Mouse (Mus musculus): ENCODE measurements at regions not wholly inside any gene's neighbourhood (a gene's known extent, or its start where the extent isn't known, plus 50 kb on each side); places are given as distances from the start of the nearest gene placed in this dataset.

- WGBS (ENCODE audit: insufficient replicate concordance), result 59% methylated on average over 1 of the region's 1 CpGs
- Histone ChIP-seq H3K4me1 (ENCODE audit: control insufficient read depth, low read depth, low read length) (no peaks in the 10 kb centered on the region), H3K27me3 (ENCODE audit: control insufficient read depth, insufficient read depth, low read depth, low read length) (no peaks in the 10 kb centered on the region), H3K9me3 (replicated peaks; ENCODE audit: control insufficient read depth, low read length) (no peaks in the 10 kb centered on the region), H3K4me3 (ENCODE audit: low read depth, low read length) (no peak overlapping the region), H3K4me2 (ENCODE audit: low read depth, low read length) (no peak overlapping the region), H3K9ac (ENCODE audit: low read depth, low read length) (no peak overlapping the region), H3K36me3 (ENCODE audit: control insufficient read depth, insufficient read depth) (no peaks in the 10 kb centered on the region), H3K27ac (ENCODE audit: low read length) (no peak overlapping the region)
- no peak for ATAC-seq (ENCODE audit: low read depth)
These were observed 137.8 kb downstream of the Unc5cl start for GRCm38 (mm10) chr17:48592457-48592856.

GRCm38 (mm10) chr17:48595418-48595963, 140.8 kb downstream of the Unc5cl start:
- Histone ChIP-seq H3K27ac (ENCODE audit: low read length) (no peak overlapping the region), H3K36me3 (ENCODE audit: control insufficient read depth, insufficient read depth) (no peaks in the 10 kb centered on the region), H3K9ac (ENCODE audit: low read depth, low read length) (no peak overlapping the region), H3K4me3 (ENCODE audit: low read depth, low read length) (no peak overlapping the region), H3K4me1 (ENCODE audit: control insufficient read depth, low read depth, low read length) (no peaks in the 10 kb centered on the region), H3K4me2 (ENCODE audit: low read depth, low read length) (no peak overlapping the region), H3K9me3 (replicated peaks; ENCODE audit: control insufficient read depth, low read length) (no peaks in the 10 kb centered on the region), H3K27me3 (ENCODE audit: control insufficient read depth, insufficient read depth, low read depth, low read length) (no peaks in the 10 kb centered on the region)
- WGBS (ENCODE audit: insufficient replicate concordance), result 47% methylated on average over 10 of the region's 10 CpGs
- ATAC-seq (ENCODE audit: low read depth), result no peak

GRCm38 (mm10) chr17:48596406-48596805, 141.7 kb downstream of the Unc5cl start:
- no peak for ATAC-seq (ENCODE audit: low read depth)
- no peak overlapping the region for H3K4me2 ChIP-seq (ENCODE audit: low read depth, low read length)
- H3K27ac ChIP-seq (ENCODE audit: low read length), result no peak overlapping the region
- no peak overlapping the region for H3K4me3 ChIP-seq (ENCODE audit: low read depth, low read length)
- no peaks in the 10 kb centered on the region for H3K4me1 ChIP-seq (ENCODE audit: control insufficient read depth, low read depth, low read length)
- 71% methylated on average over 3 of the region's 3 CpGs for WGBS (ENCODE audit: insufficient replicate concordance)
- H3K9ac ChIP-seq (ENCODE audit: low read depth, low read length), result no peak overlapping the region
- no peaks in the 10 kb centered on the region for H3K9me3 ChIP-seq (replicated peaks; ENCODE audit: control insufficient read depth, low read length)
- H3K27me3 ChIP-seq (ENCODE audit: control insufficient read depth, insufficient read depth, low read depth, low read length), result no peaks in the 10 kb centered on the region
- H3K36me3 ChIP-seq (ENCODE audit: control insufficient read depth, insufficient read depth), result no peaks in the 10 kb centered on the region

DNA sequence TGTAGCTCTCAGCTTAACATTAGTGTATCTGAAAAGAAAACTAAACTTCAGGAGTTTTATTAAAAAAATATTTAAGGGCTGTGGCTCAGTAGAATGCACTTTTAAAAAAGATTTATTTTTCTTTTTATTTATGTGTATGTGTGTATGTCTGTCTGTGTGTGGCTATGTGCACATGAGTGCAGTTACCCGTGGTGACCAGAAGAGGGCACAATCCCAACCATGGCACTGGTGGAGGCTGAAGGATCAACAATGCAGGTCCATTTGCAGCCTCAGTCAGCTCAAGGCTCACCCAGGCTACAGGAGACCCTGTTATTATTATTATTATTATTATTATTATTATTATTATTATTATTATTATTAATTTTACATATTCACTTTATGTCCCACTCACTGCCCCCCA, 142.6 kb downstream of the Unc5cl start:
- no peaks in the 10 kb centered on the region for H3K27me3 ChIP-seq (ENCODE audit: control insufficient read depth, insufficient read depth, low read depth, low read length)
- no peak overlapping the region for H3K27ac ChIP-seq (ENCODE audit: low read length)
- H3K4me2 ChIP-seq (ENCODE audit: low read depth, low read length), result no peak overlapping the region
- H3K9me3 ChIP-seq (replicated peaks; ENCODE audit: control insufficient read depth, low read length), result no peaks in the 10 kb centered on the region
- WGBS (ENCODE audit: insufficient replicate concordance), result 68% methylated on average over 1 of the region's 1 CpGs
- H3K4me3 ChIP-seq (ENCODE audit: low read depth, low read length), result no peak overlapping the region
- H3K4me1 ChIP-seq (ENCODE audit: control insufficient read depth, low read depth, low read length), result no peaks in the 10 kb centered on the region
- no peaks in the 10 kb centered on the region for H3K36me3 ChIP-seq (ENCODE audit: control insufficient read depth, insufficient read depth)
- ATAC-seq (ENCODE audit: low read depth), result no peak
- H3K9ac ChIP-seq (ENCODE audit: low read depth, low read length), result no peak overlapping the region

DNA sequence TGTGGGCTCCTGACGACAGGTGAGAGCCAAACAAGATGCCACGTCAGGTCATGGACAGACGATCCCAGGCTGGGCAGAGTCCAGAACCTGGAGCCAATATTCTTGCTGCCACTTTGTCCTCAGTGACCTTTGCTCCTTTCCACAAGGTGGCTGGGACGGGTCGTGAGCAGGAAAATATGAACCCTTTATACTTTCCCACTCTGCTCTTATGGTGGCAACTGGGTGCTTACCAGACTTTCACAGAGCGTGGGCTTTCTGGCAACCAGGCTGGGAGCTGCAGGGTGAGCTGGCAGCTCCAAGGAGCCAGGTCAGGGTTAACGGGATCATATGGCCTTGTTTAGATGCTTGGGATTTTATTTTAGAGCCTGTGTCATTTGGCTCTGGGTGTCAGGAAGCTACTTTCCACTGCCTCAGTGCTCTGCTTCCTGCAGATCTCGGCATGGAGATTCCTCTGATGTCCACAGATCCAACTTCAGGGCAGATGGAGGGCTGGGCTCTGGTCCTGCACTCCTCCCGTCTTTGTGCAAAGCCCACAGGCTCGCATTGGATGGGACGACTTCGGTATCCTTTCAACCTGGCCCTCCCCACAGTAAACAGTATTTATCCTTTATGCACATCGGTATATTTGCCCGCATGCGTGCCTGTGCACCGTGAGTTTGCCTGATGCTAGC, 143.9 kb downstream of the Unc5cl start:
- no peaks in the 10 kb centered on the region for H3K27me3 ChIP-seq (ENCODE audit: control insufficient read depth, insufficient read depth, low read depth, low read length)
- no peaks in the 10 kb centered on the region for H3K4me1 ChIP-seq (ENCODE audit: control insufficient read depth, low read depth, low read length)
- no peak overlapping the region for H3K4me2 ChIP-seq (ENCODE audit: low read depth, low read length)
- H3K27ac ChIP-seq (ENCODE audit: low read length), result no peak overlapping the region
- ATAC-seq (ENCODE audit: low read depth), result no peak
- 66% methylated on average over 16 of the region's 16 CpGs for WGBS (ENCODE audit: insufficient replicate concordance)
- H3K4me3 ChIP-seq (ENCODE audit: low read depth, low read length), result no peak overlapping the region
- no peaks in the 10 kb centered on the region for H3K9me3 ChIP-seq (replicated peaks; ENCODE audit: control insufficient read depth, low read length)
- H3K9ac ChIP-seq (ENCODE audit: low read depth, low read length), result no peak overlapping the region
- H3K36me3 ChIP-seq (ENCODE audit: control insufficient read depth, insufficient read depth), result no peaks in the 10 kb centered on the region

DNA sequence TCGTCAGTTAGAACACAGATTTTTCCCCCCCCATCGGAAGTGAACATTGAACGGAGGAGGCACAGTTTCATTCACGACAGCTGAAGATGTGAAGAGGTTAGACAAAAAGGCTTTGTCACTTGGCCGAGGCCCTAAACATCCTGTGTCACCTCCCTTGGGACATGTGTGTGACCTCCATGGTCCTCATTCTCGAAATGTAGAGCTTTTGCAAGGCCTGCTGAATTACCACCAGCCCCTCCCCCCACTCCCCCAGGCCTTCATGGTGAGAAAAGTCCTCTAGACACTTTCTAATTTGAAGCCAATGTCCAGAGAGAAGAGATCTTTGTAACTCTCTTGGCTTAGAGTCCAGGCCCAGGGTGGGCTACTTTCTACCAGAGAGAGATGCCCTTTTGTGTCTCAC, 145.5 kb downstream of the Unc5cl start:
- no peaks in the 10 kb centered on the region for H3K9me3 ChIP-seq (replicated peaks; ENCODE audit: control insufficient read depth, low read length)
- H3K4me3 ChIP-seq (ENCODE audit: low read depth, low read length), result no peak overlapping the region
- no peaks in the 10 kb centered on the region for H3K27me3 ChIP-seq (ENCODE audit: control insufficient read depth, insufficient read depth, low read depth, low read length)
- H3K36me3 ChIP-seq (ENCODE audit: control insufficient read depth, insufficient read depth), result no peaks in the 10 kb centered on the region
- no peak overlapping the region for H3K27ac ChIP-seq (ENCODE audit: low read length)
- H3K4me2 ChIP-seq (ENCODE audit: low read depth, low read length), result no peak overlapping the region
- no peak overlapping the region for H3K9ac ChIP-seq (ENCODE audit: low read depth, low read length)
- 52% methylated on average over 6 of the region's 6 CpGs for WGBS (ENCODE audit: insufficient replicate concordance)
- H3K4me1 ChIP-seq (ENCODE audit: control insufficient read depth, low read depth, low read length), result no peaks in the 10 kb centered on the region
- ATAC-seq (ENCODE audit: low read depth), result no peak

DNA sequence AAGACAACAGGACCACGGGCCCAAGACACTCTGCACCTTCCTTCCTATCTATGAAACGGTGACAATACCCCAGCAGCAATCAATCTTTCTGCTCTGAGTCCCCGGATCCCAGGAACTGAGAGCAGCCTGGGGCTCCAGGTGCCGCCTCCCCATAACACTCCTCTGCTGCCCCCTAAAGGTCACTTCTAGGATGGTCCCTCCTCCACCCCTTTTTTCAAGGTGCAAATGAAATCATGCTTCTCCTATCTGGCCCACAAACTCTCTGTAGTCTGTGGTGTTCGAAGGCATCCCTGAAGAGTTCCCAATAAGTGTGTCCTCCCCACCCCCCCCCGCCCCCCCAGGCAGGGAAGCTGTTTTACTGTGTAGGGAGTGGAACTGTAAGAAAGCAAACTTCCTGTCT, 147.9 kb downstream of the Unc5cl start:
- WGBS (ENCODE audit: insufficient replicate concordance), result under 1% methylated on average over 6 of the region's 6 CpGs
- H3K4me3 ChIP-seq (ENCODE audit: low read depth, low read length), result no peak overlapping the region
- H3K36me3 ChIP-seq (ENCODE audit: control insufficient read depth, insufficient read depth), result no peaks in the 10 kb centered on the region
- H3K27me3 ChIP-seq (ENCODE audit: control insufficient read depth, insufficient read depth, low read depth, low read length), result no peaks in the 10 kb centered on the region
- H3K9me3 ChIP-seq (replicated peaks; ENCODE audit: control insufficient read depth, low read length), result no peaks in the 10 kb centered on the region
- no peak for ATAC-seq (ENCODE audit: low read depth)
- H3K27ac ChIP-seq (ENCODE audit: low read length), result no peak overlapping the region
- H3K4me1 ChIP-seq (ENCODE audit: control insufficient read depth, low read depth, low read length), result no peaks in the 10 kb centered on the region
- H3K9ac ChIP-seq (ENCODE audit: low read depth, low read length), result no peak overlapping the region
- no peak overlapping the region for H3K4me2 ChIP-seq (ENCODE audit: low read depth, low read length)

- Histone ChIP-seq H3K9me3 (replicated peaks; ENCODE audit: control insufficient read depth, low read length) (no peaks in the 10 kb centered on the region), H3K27ac (ENCODE audit: low read length) (no peak overlapping the region), H3K4me2 (ENCODE audit: low read depth, low read length) (no peak overlapping the region), H3K4me1 (ENCODE audit: control insufficient read depth, low read depth, low read length) (no peaks in the 10 kb centered on the region), H3K9ac (ENCODE audit: low read depth, low read length) (no peak overlapping the region), H3K27me3 (ENCODE audit: control insufficient read depth, insufficient read depth, low read depth, low read length) (no peaks in the 10 kb centered on the region), H3K36me3 (ENCODE audit: control insufficient read depth, insufficient read depth) (no peaks in the 10 kb centered on the region), H3K4me3 (ENCODE audit: low read depth, low read length) (no peak overlapping the region)
- ATAC-seq (ENCODE audit: low read depth), result no peak
- WGBS (ENCODE audit: insufficient replicate concordance), result 57% methylated on average over 4 of the region's 4 CpGs
These were observed 152.1 kb downstream of the Unc5cl start for GRCm38 (mm10) chr17:48606767-48607166.

DNA sequence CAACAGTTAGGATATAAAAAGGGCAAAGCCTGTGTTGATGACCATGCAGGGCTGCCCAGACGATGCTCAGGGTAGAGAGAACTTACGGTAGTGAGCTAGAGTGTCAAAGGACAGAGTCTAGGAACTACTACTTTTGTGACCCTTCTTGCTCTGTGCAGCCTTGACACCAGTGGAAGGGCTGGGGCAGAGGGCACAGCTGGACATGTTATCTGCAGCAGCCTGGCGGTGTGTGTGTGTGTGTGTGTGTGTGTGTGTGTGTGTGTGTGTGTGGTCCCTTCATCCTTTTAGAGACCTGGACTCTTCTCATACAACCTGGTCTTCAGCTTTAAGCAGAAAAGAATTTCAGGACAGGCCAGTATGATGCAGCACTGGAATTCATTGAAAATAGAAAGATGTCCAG, 153.6 kb downstream of the Unc5cl start:
- Histone ChIP-seq H3K4me3 (ENCODE audit: low read depth, low read length) (no peak overlapping the region), H3K36me3 (ENCODE audit: control insufficient read depth, insufficient read depth) (no peaks in the 10 kb centered on the region), H3K9me3 (replicated peaks; ENCODE audit: control insufficient read depth, low read length) (no peaks in the 10 kb centered on the region), H3K4me2 (ENCODE audit: low read depth, low read length) (no peak overlapping the region), H3K27ac (ENCODE audit: low read length) (no peak overlapping the region), H3K4me1 (ENCODE audit: control insufficient read depth, low read depth, low read length) (no peaks in the 10 kb centered on the region), H3K9ac (ENCODE audit: low read depth, low read length) (no peak overlapping the region), H3K27me3 (ENCODE audit: control insufficient read depth, insufficient read depth, low read depth, low read length) (no peaks in the 10 kb centered on the region)
- ATAC-seq (ENCODE audit: low read depth), result no peak
- WGBS (ENCODE audit: insufficient replicate concordance), result 50% methylated on average over 3 of the region's 3 CpGs
